Mouse (Mus musculus) bone marrow macrophage, adult 2 months (primary cell): ENCODE results near the gene Tll1.

Source experiments
- CTCF ChIP-seq: IDR thresholded peaks from 2 replicates; pipeline ENCODE4 v1.5.1; 2012; ENCODE audit warnings: low read depth, mild to moderate bottlenecking, low read length, moderate library complexity
- POLR2A ChIP-seq: IDR thresholded peaks from 2 replicates; pipeline ENCODE4 v1.6.1; 2012; ENCODE audit warnings: mild to moderate bottlenecking, low read depth, low read length, borderline replicate concordance

- no peak for TF ChIP-seq CTCF
- TF ChIP-seq POLR2A, result no peak
Observed at GRCm38 (mm10) chr8:64107190-64107589, 98.9 kb downstream of the Tll1 start.
